Comparison of ENCODE assay signal across 13 mouse cellular contexts in the genomic region with DNA sequence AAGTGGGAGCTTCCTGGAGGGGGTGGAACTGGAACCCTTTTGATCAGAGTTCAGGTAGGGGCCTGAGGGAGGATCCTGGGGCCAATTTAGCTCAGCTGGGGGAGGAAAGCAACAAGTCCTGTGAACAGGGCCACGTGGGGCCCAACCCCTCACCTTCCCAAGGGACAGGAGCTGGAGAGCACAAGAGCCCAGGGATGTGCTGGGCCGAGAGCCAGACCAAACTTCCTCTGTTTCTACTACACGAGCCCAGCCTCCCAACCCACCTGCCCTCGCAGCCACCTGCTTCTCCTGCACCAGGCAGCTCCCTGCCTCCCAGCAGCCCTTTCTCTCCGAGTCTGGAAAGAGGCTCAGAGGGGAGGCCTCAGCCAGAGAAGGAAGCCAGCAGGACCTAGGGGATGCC. TPM values are rescaled to one million over a fixed set of nuclear protein-coding genes. Genes with fewer than 3 reads are reported as not detected.
A peak's percentile ranks its signal among the peaks of the same experiment; 100 is the strongest.
DNase-seq lines count a peak whose midpoint lies in the region; ATAC-seq and TF ChIP-seq lines count a peak whose summit lies in the region.
"Had no signal": no experiment of that assay in that cellular context is flagged by ENCODE, and none has a peak within 500 bp of the region (broad histone marks: within the 10 kb centered on the region; RNA-seq: fewer than 3 reads in every experiment).

No protein-coding gene starts in this region.

- H3K4me1 ChIP-seq in kidney, embryonic 16.5 days (ENCODE audit: insufficient read depth, low read length) = peaks cover 54% of the 10 kb centered on the region
- peaks cover 2 to 15% of the 10 kb centered on the region in 2 experiments; a peak in 3 of 4 replicates for H3K4me1 ChIP-seq in ES-E14 (ENCODE audit: control insufficient read depth in 2 of 2, insufficient read depth in 2 of 2, low read length in 2 of 2, poor library complexity in 1 of 2)
- peaks cover 48% of the 10 kb centered on the region for H3K4me1 ChIP-seq in intestine, embryonic 15.5 days (replicated peaks)

- WGBS in kidney, embryonic 16.5 days = 5% methylated on average over 5 of the region's 5 CpGs
- WGBS in intestine, embryonic 15.5 days = 20% methylated on average over 5 of the region's 5 CpGs

- H3K9me3 ChIP-seq in kidney, embryonic 16.5 days (ENCODE audit: low read length) = no peaks in the 10 kb centered on the region
- H3K9me3 ChIP-seq in ES-E14 (ENCODE audit: control insufficient read depth, insufficient read depth, low read depth, low read length) = no peaks in the 10 kb centered on the region
- no peaks in the 10 kb centered on the region for H3K9me3 ChIP-seq in intestine, embryonic 15.5 days

- H3K36me3 ChIP-seq in kidney, embryonic 16.5 days (ENCODE audit: insufficient read depth, low read length) = peaks cover 47% of the 10 kb centered on the region
- peaks cover 63% of the 10 kb centered on the region for H3K36me3 ChIP-seq in ES-E14 (ENCODE audit: control insufficient read depth, insufficient read depth, low read length, poor library complexity, severe bottlenecking)
- H3K36me3 ChIP-seq in intestine, embryonic 15.5 days = peaks cover 32% of the 10 kb centered on the region

- peak; percentile 57 for DNase-seq in cerebellum, adult 11-12 months
- no peak for DNase-seq in cerebellum, postnatal 36 days
- no peak for DNase-seq in kidney, adult 11 months
- DNase-seq in ES-E14 (ENCODE audit: low read depth, low spot score) = no peak
- DNase-seq in gastrocnemius, adult 18-20 months (ENCODE audit: low spot score) = no peak
- DNase-seq in right cerebral cortex, adult 18-20 months = no peak

- peak overlapping the region; percentile 36 for H3K9ac ChIP-seq in kidney, embryonic 16.5 days (replicated peaks; ENCODE audit: low read length)
- H3K9ac ChIP-seq in ES-E14 (ENCODE audit: insufficient read depth, low read depth, low read length, poor library complexity, severe bottlenecking) = 0 out of 2 replicates have a peak overlapping the region, but pooled peaks have one; percentile 20
- 0 out of 2 replicates have a peak overlapping the region, but pooled peaks have one; percentile 5 for H3K9ac ChIP-seq in intestine, embryonic 15.5 days

- no peak overlapping the region for H3K4me2 ChIP-seq in kidney, embryonic 16.5 days (replicated peaks; ENCODE audit: low read depth, low read length)
- peak overlapping the region; percentile 22 for H3K4me2 ChIP-seq in intestine, embryonic 15.5 days (replicated peaks)

- H3K27ac ChIP-seq in kidney, embryonic 16.5 days (ENCODE audit: low read length) = peak overlapping the region; percentile 23; the same call in 1 of the 2 replicates
- H3K27ac ChIP-seq in ES-E14 (ENCODE audit: insufficient read depth, low read depth, low read length, poor library complexity, severe bottlenecking) = no peak overlapping the region
- H3K27ac ChIP-seq in intestine, embryonic 15.5 days = peak overlapping the region; percentile 73

- ATAC-seq in kidney, embryonic 16.5 days (ENCODE audit: low FRiP score, low TSS enrichment) = no peak
- ATAC-seq in intestine, embryonic 15.5 days = no peak

- in situ Hi-C loops in ES-E14 (cut with MboI; ENCODE audit: low sequenced_read_pairs in 2 of 2, unreplicated experiment in 2 of 2) = no loop called here

- no peaks in the 10 kb centered on the region for H3K27me3 ChIP-seq in kidney, embryonic 16.5 days (ENCODE audit: insufficient read depth, low read length)
- H3K27me3 ChIP-seq in intestine, embryonic 15.5 days (replicated peaks) = no peaks in the 10 kb centered on the region

- H3K4me3 ChIP-seq in kidney, embryonic 16.5 days (ENCODE audit: low read length) = no peak overlapping the region
- no peak overlapping the region for H3K4me3 ChIP-seq in ES-E14 (ENCODE audit: insufficient read depth in 1 of 2, low read depth in 1 of 2, low read length in 2 of 2, poor library complexity in 1 of 2, severe bottlenecking in 1 of 2)
- H3K4me3 ChIP-seq in intestine, embryonic 15.5 days (replicated peaks) = no peak overlapping the region

TF ChIP-seq in ES-E14, 5 proteins besides CTCF, POLR2A, EP300 and RAD21:
- TF ChIP-seq CHD2 (IDR thresholded peaks at IDR 0.05; ENCODE audit: low read depth, low read length) (no peak), MAFK (IDR thresholded peaks at IDR 0.05; ENCODE audit: insufficient read depth, low read depth, low read length) (no peak), ZC3H11A (IDR thresholded peaks at IDR 0.05; ENCODE audit: borderline replicate concordance, low read depth, low read length) (no peak), HCFC1 (IDR thresholded peaks at IDR 0.05; ENCODE audit: borderline replicate concordance, insufficient read depth, low read length) (no peak)

RNA-seq across cellular contexts. Expression of gene Ppp1ca, which starts 4.7 kb away (rescaled TPM):
- polyA plus RNA-seq in kidney, embryonic 16.5 days (2015; fragmentation: Nextera tagmentation; extraction: Ambion mirVana) = 1,050 and 1,120 TPM in 2 replicates
- total RNA-seq in ES-E14 (2012; rRNA removed) = 407 and 426 TPM in 2 replicates
- 757 and 779 TPM in 2 replicates for polyA plus RNA-seq in intestine, embryonic 15.5 days (2015; fragmentation: Nextera tagmentation; extraction: Ambion mirVana)
- 100 to 1,000 TPM; 200 to 201 TPM for total RNA-seq in gastrocnemius, adult 18-20 months (2021)

RNA-seq across cellular contexts. Expression of gene Rad9a, which starts 4.9 kb away (rescaled TPM):
- polyA plus RNA-seq in kidney, embryonic 16.5 days (2015; fragmentation: Nextera tagmentation; extraction: Ambion mirVana) = 39.4 and 39.9 TPM in 2 replicates
- total RNA-seq in ES-E14 (2012; rRNA removed) = 33.1 and 42.1 TPM in 2 replicates
- polyA plus RNA-seq in intestine, embryonic 15.5 days (2015; fragmentation: Nextera tagmentation; extraction: Ambion mirVana) = 29.3 and 30.5 TPM in 2 replicates
- total RNA-seq in gastrocnemius, adult 18-20 months (2021) = 1 to 10 TPM; 2.6 to 2.8 TPM

RNA-seq across cellular contexts. Expression of gene Tbc1d10c, which starts 5.5 kb away (rescaled TPM):
- polyA plus RNA-seq in kidney, embryonic 16.5 days (2015; fragmentation: Nextera tagmentation; extraction: Ambion mirVana) = 2.5 and 3.1 TPM in 2 replicates
- total RNA-seq in ES-E14 (2012; rRNA removed) = 2.9 and 3.5 TPM in 2 replicates
- 3.5 TPM in 2 replicates for polyA plus RNA-seq in intestine, embryonic 15.5 days (2015; fragmentation: Nextera tagmentation; extraction: Ambion mirVana)
- total RNA-seq in gastrocnemius, adult 18-20 months (2021) = 1 to 10 TPM; 5.5 to 5.9 TPM

RNA-seq across cellular contexts. Expression of gene Clcf1, which starts 17.5 kb away (rescaled TPM):
- 6.8 and 7.5 TPM in 2 replicates for polyA plus RNA-seq in kidney, embryonic 16.5 days (2015; fragmentation: Nextera tagmentation; extraction: Ambion mirVana)
- 2.2 and 2.7 TPM in 2 replicates for total RNA-seq in ES-E14 (2012; rRNA removed)
- 5.7 and 5.9 TPM in 2 replicates for polyA plus RNA-seq in intestine, embryonic 15.5 days (2015; fragmentation: Nextera tagmentation; extraction: Ambion mirVana)
- total RNA-seq in gastrocnemius, adult 18-20 months (2021) = under 1 TPM; 0.34 to 0.47 TPM

RNA-seq across cellular contexts. Expression of gene AC109138.7, which starts 17.6 kb away (rescaled TPM):
- not detected in 2 replicates for polyA plus RNA-seq in kidney, embryonic 16.5 days (2015; fragmentation: Nextera tagmentation; extraction: Ambion mirVana)
- not detected in 2 replicates for total RNA-seq in ES-E14 (2012; rRNA removed)
- not detected in 2 replicates for polyA plus RNA-seq in intestine, embryonic 15.5 days (2015; fragmentation: Nextera tagmentation; extraction: Ambion mirVana)
- not detected for total RNA-seq in gastrocnemius, adult 18-20 months (2021)
- total RNA-seq: layer of hippocampus, adult 8-10 months; midbrain, postnatal 0 days had no signal
- polyA plus RNA-seq: forebrain, embryonic 11.5 days; heart, embryonic 14.5 days; liver, embryonic 16.5 days; midbrain, postnatal 0 days had no signal
